Mouse (Mus musculus): Measurements from ENCODE around the gene Nfatc2ip. TPM values are rescaled to one million over a fixed set of nuclear protein-coding genes. Genes with fewer than 3 reads are reported as not detected.

The Nfatc2ip gene
- polyA plus RNA-seq, 1 experiment: 24.3 TPM

GRCm38 (mm10) chr7:126353994-126354365 is 42.6 kb downstream of the Nfatc2ip start:
- Histone ChIP-seq H3K27ac (ENCODE audit: control insufficient read depth, insufficient read depth, low read length) (peak overlapping the region; percentile 62), H3K36me3 (ENCODE audit: control insufficient read depth, insufficient read depth, low read length) (no peaks in the 10 kb centered on the region), H3K4me3 (ENCODE audit: control insufficient read depth, insufficient read depth, low read length) (no peak overlapping the region; the same call in 1 of the 2 replicates), H3K27me3 (ENCODE audit: control insufficient read depth, insufficient read depth, low read length) (no peaks in the 10 kb centered on the region), H3K4me1 (replicated peaks; ENCODE audit: control insufficient read depth, insufficient read depth, low read length) (peaks cover 56% of the 10 kb centered on the region)
- TF ChIP-seq POLR2A (IDR thresholded peaks at IDR 0.05; ENCODE audit: control insufficient read depth, extremely low read depth, insufficient read depth, low read length, poor library complexity) (no peak), CTCF (IDR thresholded peaks at IDR 0.05; ENCODE audit: borderline replicate concordance, control insufficient read depth, extremely low read depth, insufficient read depth, low read length, poor library complexity) (no peak)
- 49% methylated on average over 3 of the region's 3 CpGs for WGBS
- DNase-seq: no peak

GRCm38 (mm10) chr7:126353251-126353993 is 43.1 kb downstream of the Nfatc2ip start:
- Histone ChIP-seq H3K4me3 (ENCODE audit: control insufficient read depth, insufficient read depth, low read length) (peak overlapping the region; percentile 10; the same call in 1 of the 2 replicates), H3K4me1 (replicated peaks; ENCODE audit: control insufficient read depth, insufficient read depth, low read length) (peaks cover 54% of the 10 kb centered on the region), H3K27me3 (ENCODE audit: control insufficient read depth, insufficient read depth, low read length) (no peaks in the 10 kb centered on the region), H3K27ac (ENCODE audit: control insufficient read depth, insufficient read depth, low read length) (peak overlapping the region; percentile 62), H3K36me3 (ENCODE audit: control insufficient read depth, insufficient read depth, low read length) (no peaks in the 10 kb centered on the region)
- WGBS: 31% methylated on average over 11 of the region's 11 CpGs
- no peak for DNase-seq
- TF ChIP-seq CTCF (IDR thresholded peaks at IDR 0.05; ENCODE audit: borderline replicate concordance, control insufficient read depth, extremely low read depth, insufficient read depth, low read length, poor library complexity): no peak
- no peak for TF ChIP-seq POLR2A (IDR thresholded peaks at IDR 0.05; ENCODE audit: control insufficient read depth, extremely low read depth, insufficient read depth, low read length, poor library complexity)

GRCm38 (mm10) chr7:126351419-126351951 is 45.1 kb downstream of the Nfatc2ip start:
- 91% methylated on average over 10 of the region's 10 CpGs for WGBS
- peaks cover 37% of the 10 kb centered on the region for H3K4me1 ChIP-seq (replicated peaks; ENCODE audit: control insufficient read depth, insufficient read depth, low read length)
- no peaks in the 10 kb centered on the region for H3K36me3 ChIP-seq (ENCODE audit: control insufficient read depth, insufficient read depth, low read length)
- no peak for TF ChIP-seq POLR2A (IDR thresholded peaks at IDR 0.05; ENCODE audit: control insufficient read depth, extremely low read depth, insufficient read depth, low read length, poor library complexity)
- TF ChIP-seq CTCF (IDR thresholded peaks at IDR 0.05; ENCODE audit: borderline replicate concordance, control insufficient read depth, extremely low read depth, insufficient read depth, low read length, poor library complexity): no peak
- DNase-seq: no peak
- no peaks in the 10 kb centered on the region for H3K27me3 ChIP-seq (ENCODE audit: control insufficient read depth, insufficient read depth, low read length)
- no peak overlapping the region for H3K4me3 ChIP-seq (ENCODE audit: control insufficient read depth, insufficient read depth, low read length)
- no peak overlapping the region for H3K27ac ChIP-seq (ENCODE audit: control insufficient read depth, insufficient read depth, low read length)

- Histone ChIP-seq H3K36me3 (ENCODE audit: control insufficient read depth, insufficient read depth, low read length) (no peaks in the 10 kb centered on the region), H3K4me3 (ENCODE audit: control insufficient read depth, insufficient read depth, low read length) (no peak overlapping the region), H3K27ac (ENCODE audit: control insufficient read depth, insufficient read depth, low read length) (no peak overlapping the region), H3K4me1 (replicated peaks; ENCODE audit: control insufficient read depth, insufficient read depth, low read length) (peaks cover 33% of the 10 kb centered on the region), H3K27me3 (ENCODE audit: control insufficient read depth, insufficient read depth, low read length) (no peaks in the 10 kb centered on the region)
- 85% methylated on average over 20 of the region's 20 CpGs for WGBS
- DNase-seq: no peak
- TF ChIP-seq CTCF (IDR thresholded peaks at IDR 0.05; ENCODE audit: borderline replicate concordance, control insufficient read depth, extremely low read depth, insufficient read depth, low read length, poor library complexity) (no peak), POLR2A (IDR thresholded peaks at IDR 0.05; ENCODE audit: control insufficient read depth, extremely low read depth, insufficient read depth, low read length, poor library complexity) (no peak)
Observed at GRCm38 (mm10) chr7:126350748-126351418, 45.7 kb downstream of the Nfatc2ip start.

- H3K4me1 ChIP-seq (replicated peaks; ENCODE audit: control insufficient read depth, insufficient read depth, low read length): peaks cover 28% of the 10 kb centered on the region
Observed at GRCm38 (mm10) chr7:126348293-126348692, 48.2 kb downstream of the Nfatc2ip start.

GRCm38 (mm10) chr7:126347098-126347497 is 49.4 kb downstream of the Nfatc2ip start:
- no peaks in the 10 kb centered on the region for H3K27me3 ChIP-seq (ENCODE audit: control insufficient read depth, insufficient read depth, low read length)
- TF ChIP-seq POLR2A (IDR thresholded peaks at IDR 0.05; ENCODE audit: control insufficient read depth, extremely low read depth, insufficient read depth, low read length, poor library complexity): no peak
- no peak for TF ChIP-seq CTCF (IDR thresholded peaks at IDR 0.05; ENCODE audit: borderline replicate concordance, control insufficient read depth, extremely low read depth, insufficient read depth, low read length, poor library complexity)
- no peak overlapping the region for H3K27ac ChIP-seq (ENCODE audit: control insufficient read depth, insufficient read depth, low read length)
- H3K4me3 ChIP-seq (ENCODE audit: control insufficient read depth, insufficient read depth, low read length): no peak overlapping the region
- H3K36me3 ChIP-seq (ENCODE audit: control insufficient read depth, insufficient read depth, low read length): no peaks in the 10 kb centered on the region
- DNase-seq: no peak
- WGBS: 57% methylated on average over 1 of the region's 1 CpGs
- peaks cover 24% of the 10 kb centered on the region for H3K4me1 ChIP-seq (replicated peaks; ENCODE audit: control insufficient read depth, insufficient read depth, low read length)

More at GRCm38 (mm10) chr7:126348293-126348692, 48.2 kb downstream of the Nfatc2ip start:
- H3K27me3 ChIP-seq (ENCODE audit: control insufficient read depth, insufficient read depth, low read length): no peaks in the 10 kb centered on the region
- TF ChIP-seq POLR2A (IDR thresholded peaks at IDR 0.05; ENCODE audit: control insufficient read depth, extremely low read depth, insufficient read depth, low read length, poor library complexity) (no peak), CTCF (IDR thresholded peaks at IDR 0.05; ENCODE audit: borderline replicate concordance, control insufficient read depth, extremely low read depth, insufficient read depth, low read length, poor library complexity) (no peak)
- H3K4me3 ChIP-seq (ENCODE audit: control insufficient read depth, insufficient read depth, low read length): no peak overlapping the region
- no peak for DNase-seq
- H3K27ac ChIP-seq (ENCODE audit: control insufficient read depth, insufficient read depth, low read length): no peak overlapping the region
- WGBS: 84% methylated on average over 8 of the region's 8 CpGs
- H3K36me3 ChIP-seq (ENCODE audit: control insufficient read depth, insufficient read depth, low read length): no peaks in the 10 kb centered on the region

All from thymus, adult 2 months (tissue).